Mouse (Mus musculus) limb, embryonic 15.5 days (tissue): ENCODE results near the gene Hydin. TPM values are rescaled to one million over a fixed set of nuclear protein-coding genes. Genes with fewer than 3 reads are reported as not detected.

Source experiments
- ATAC-seq: fragments of 200-750 bp; cut with Nextera tagmentation; 2 replicates; pipeline ENCODE4 v1.8.0; 2017; ENCODE audit warnings: low read depth, moderate TSS enrichment; ENCODE audit not compliant: insufficient number of reproducible peaks, low FRiP score, low TSS enrichment
- H3K27ac ChIP-seq: fragments of 300-500 bp; sonication (generic); 2 replicates; pipeline ENCODE4 v1.5.1; 2015; ENCODE audit warnings: moderate library complexity, mild to moderate bottlenecking, inconsistent platforms
- H3K27me3 ChIP-seq: fragments of 300-500 bp; sonication (generic); 2 replicates; pipeline ENCODE4 v1.6.1; 2015; ENCODE audit warnings: inconsistent platforms
- H3K36me3 ChIP-seq: fragments of 300-500 bp; sonication (generic); 2 replicates; pipeline ENCODE4 v1.6.1; 2015; ENCODE audit warnings: inconsistent platforms
- H3K4me1 ChIP-seq: fragments of 300-500 bp; sonication (generic); 2 replicates; pipeline ENCODE4 v1.6.1; 2015; ENCODE audit warnings: inconsistent platforms
- H3K4me2 ChIP-seq: fragments of 300-500 bp; sonication (generic); 2 replicates; pipeline ENCODE4 v1.6.1; 2015; ENCODE audit warnings: mild to moderate bottlenecking, inconsistent platforms
- H3K4me3 ChIP-seq: fragments of 300-500 bp; sonication (generic); 2 replicates; pipeline ENCODE4 v1.5.1; 2015; ENCODE audit warnings: mild to moderate bottlenecking, inconsistent platforms
- H3K9ac ChIP-seq: fragments of 300-500 bp; sonication (generic); 2 replicates; pipeline ENCODE4 v1.6.1; 2015; ENCODE audit warnings: inconsistent platforms
- H3K9me3 ChIP-seq: fragments of 300-500 bp; sonication (generic); 2 replicates; pipeline ENCODE4 v1.6.1; 2016; ENCODE audit warnings: inconsistent platforms
- WGBS: fragments of 180-500 bp; shearing (Covaris S2); methylation state at CpG from one replicate; pipeline ENCODE4 v1.1.7; 2015; 5-methylcytosine and 5-hydroxymethylcytosine counted together
- polyA plus RNA-seq: library from polyadenylated mRNA; unstranded; fragments of >200 nt; fragmentation: Nextera tagmentation; extraction: Ambion mirVana; gene quantifications from 2 replicates; pipeline ENCODE4 v1.2.1, GENCODE M21; 2015

Gene Hydin
- polyA plus RNA-seq, 1 experiment from 2014 or later, result 0.01 TPM

DNA sequence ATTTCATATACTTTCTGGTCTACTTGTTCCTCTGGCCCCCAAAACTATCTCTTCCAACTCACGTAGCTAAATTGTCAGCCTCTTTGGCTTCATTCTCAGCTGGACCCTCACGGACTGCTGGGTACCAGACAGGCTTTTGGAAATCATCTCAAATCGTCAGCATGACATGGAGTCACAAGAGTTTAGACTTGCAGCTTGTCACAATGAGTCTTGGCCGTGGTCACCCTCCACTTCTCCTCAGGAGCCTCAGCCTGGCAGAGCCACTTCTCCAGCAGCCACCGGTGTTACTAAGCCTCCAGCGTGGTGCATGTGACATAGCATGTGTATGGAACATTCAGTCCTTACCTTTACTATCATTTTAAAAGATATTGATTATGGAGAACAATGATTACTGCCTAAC lies 135.5 kb downstream of the Hydin start:
- no peak overlapping the region for H3K9ac ChIP-seq
- no peaks in the 10 kb centered on the region for H3K4me1 ChIP-seq
- WGBS, result 39% methylated on average over 6 of the region's 6 CpGs
- H3K4me3 ChIP-seq, result no peak overlapping the region
- H3K27ac ChIP-seq, result no peak overlapping the region
- H3K4me2 ChIP-seq, result no peak overlapping the region
- ATAC-seq, result no peak
- H3K9me3 ChIP-seq, result no peaks in the 10 kb centered on the region
- no peaks in the 10 kb centered on the region for H3K36me3 ChIP-seq
- no peaks in the 10 kb centered on the region for H3K27me3 ChIP-seq

DNA sequence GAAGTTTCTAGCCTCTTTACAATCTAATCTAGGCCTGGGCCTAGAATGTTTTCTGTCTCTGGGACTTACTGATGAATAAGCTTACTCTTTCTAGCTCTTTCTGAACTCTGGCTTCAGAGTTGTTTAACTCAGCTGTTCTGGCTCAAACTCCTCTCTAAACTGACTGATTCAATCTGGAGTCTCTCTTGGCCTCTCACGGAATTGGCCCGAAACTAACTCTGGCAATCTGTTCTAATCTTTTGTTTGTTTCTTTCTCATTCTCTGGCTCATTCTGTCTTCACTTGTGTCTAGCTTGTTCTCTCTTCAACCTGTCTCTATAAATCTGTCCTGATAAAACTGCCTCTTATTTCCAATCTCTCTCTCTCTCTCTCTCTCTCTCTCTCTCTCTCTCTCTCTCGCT lies 137.7 kb downstream of the Hydin start:
- Histone ChIP-seq H3K4me2 (no peak overlapping the region), H3K9ac (no peak overlapping the region), H3K9me3 (no peaks in the 10 kb centered on the region), H3K27ac (no peak overlapping the region), H3K36me3 (no peaks in the 10 kb centered on the region), H3K4me1 (no peaks in the 10 kb centered on the region), H3K27me3 (no peaks in the 10 kb centered on the region), H3K4me3 (no peak overlapping the region)
- 79% methylated on average over 3 of the region's 3 CpGs for WGBS
- no peak for ATAC-seq

- Histone ChIP-seq H3K27me3 (no peaks in the 10 kb centered on the region), H3K27ac (no peak overlapping the region), H3K9ac (no peak overlapping the region), H3K4me1 (no peaks in the 10 kb centered on the region), H3K4me3 (no peak overlapping the region), H3K4me2 (no peak overlapping the region), H3K9me3 (no peaks in the 10 kb centered on the region), H3K36me3 (no peaks in the 10 kb centered on the region)
- 89% methylated on average over 4 of the region's 4 CpGs for WGBS
- ATAC-seq, result no peak
Measured at GRCm38 (mm10) chr8:110415121-110415520, 148.3 kb downstream of the Hydin start.

GRCm38 (mm10) chr8:110416931-110417330 lies 150.2 kb downstream of the Hydin start:
- H3K4me2 ChIP-seq, result no peak overlapping the region
- H3K4me1 ChIP-seq, result no peaks in the 10 kb centered on the region
- H3K36me3 ChIP-seq, result no peaks in the 10 kb centered on the region
- 86% methylated on average over 3 of the region's 3 CpGs for WGBS
- H3K9ac ChIP-seq, result no peak overlapping the region
- H3K4me3 ChIP-seq, result no peak overlapping the region
- no peak for ATAC-seq
- H3K27me3 ChIP-seq, result no peaks in the 10 kb centered on the region
- no peak overlapping the region for H3K27ac ChIP-seq
- H3K9me3 ChIP-seq, result no peaks in the 10 kb centered on the region

GRCm38 (mm10) chr8:110417801-110418200 lies 151.0 kb downstream of the Hydin start:
- Histone ChIP-seq H3K4me3 (no peak overlapping the region), H3K27me3 (no peaks in the 10 kb centered on the region), H3K9me3 (no peaks in the 10 kb centered on the region), H3K4me2 (no peak overlapping the region), H3K9ac (no peak overlapping the region), H3K27ac (no peak overlapping the region), H3K4me1 (no peaks in the 10 kb centered on the region), H3K36me3 (no peaks in the 10 kb centered on the region)
- 85% methylated on average over 7 of the region's 7 CpGs for WGBS
- no peak for ATAC-seq

GRCm38 (mm10) chr8:110419711-110420110 lies 152.9 kb downstream of the Hydin start:
- Histone ChIP-seq H3K4me3 (no peak overlapping the region), H3K4me1 (no peaks in the 10 kb centered on the region), H3K9me3 (no peaks in the 10 kb centered on the region), H3K27ac (no peak overlapping the region), H3K27me3 (no peaks in the 10 kb centered on the region), H3K36me3 (no peaks in the 10 kb centered on the region), H3K9ac (no peak overlapping the region), H3K4me2 (no peak overlapping the region)
- no peak for ATAC-seq
- WGBS, result 87% methylated on average over 5 of the region's 5 CpGs

DNA sequence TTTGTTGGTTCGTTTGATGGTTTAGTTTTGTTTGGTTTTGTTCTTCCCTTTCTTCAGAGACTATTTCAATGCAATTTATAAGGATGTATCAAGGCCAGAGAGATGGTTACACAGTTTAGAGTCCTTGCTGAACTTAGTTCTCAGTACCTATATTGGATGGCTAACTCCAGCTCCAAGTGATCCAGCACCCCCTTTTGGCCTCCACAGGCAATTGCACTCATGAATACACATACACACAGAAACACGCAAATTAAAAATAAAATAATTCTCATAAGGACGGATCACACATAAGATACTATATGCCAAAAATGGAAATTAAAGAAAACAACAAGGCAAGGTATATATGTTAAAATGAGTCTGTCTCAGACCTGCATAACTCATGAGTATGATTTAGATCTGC lies 153.4 kb downstream of the Hydin start:
- H3K9me3 ChIP-seq, result no peaks in the 10 kb centered on the region
- 88% methylated on average over 3 of the region's 3 CpGs for WGBS

DNA sequence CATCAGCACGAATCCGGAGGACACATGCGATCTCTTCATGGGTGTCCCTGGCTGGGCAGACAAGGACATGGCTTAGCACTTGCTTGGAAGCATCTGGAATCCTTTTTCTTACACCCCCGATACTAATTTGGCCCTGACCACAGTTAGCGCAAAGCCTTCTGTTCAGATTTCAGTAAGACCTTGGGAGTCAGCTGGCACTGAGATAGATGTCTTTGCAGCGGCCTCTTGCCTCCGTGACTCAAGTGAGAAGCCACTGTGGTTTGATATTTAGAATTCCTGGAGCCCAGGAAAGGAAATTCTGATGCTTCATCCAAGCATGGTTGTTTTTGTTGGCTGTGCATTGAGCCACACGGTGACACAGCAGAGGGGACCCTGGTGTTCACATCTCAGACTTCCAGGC lies 157.4 kb downstream of the Hydin start:
- ATAC-seq, result no peak
- no peak overlapping the region for H3K9ac ChIP-seq
- no peak overlapping the region for H3K4me2 ChIP-seq
- WGBS, result 84% methylated on average over 8 of the region's 8 CpGs
- H3K27me3 ChIP-seq, result no peaks in the 10 kb centered on the region
- no peak overlapping the region for H3K27ac ChIP-seq
- no peaks in the 10 kb centered on the region for H3K4me1 ChIP-seq
- no peaks in the 10 kb centered on the region for H3K36me3 ChIP-seq
- no peak overlapping the region for H3K4me3 ChIP-seq
- no peaks in the 10 kb centered on the region for H3K9me3 ChIP-seq

More for the DNA sequence above, 153.4 kb downstream of the Hydin start:
- H3K4me1 ChIP-seq, result no peaks in the 10 kb centered on the region
- no peak overlapping the region for H3K27ac ChIP-seq
- H3K4me3 ChIP-seq, result no peak overlapping the region
- no peaks in the 10 kb centered on the region for H3K27me3 ChIP-seq
- no peak overlapping the region for H3K9ac ChIP-seq
- no peak for ATAC-seq
- H3K36me3 ChIP-seq, result no peaks in the 10 kb centered on the region
- H3K4me2 ChIP-seq, result no peak overlapping the region

GRCm38 (mm10) chr8:110431340-110431739 lies 164.6 kb downstream of the Hydin start:
- Histone ChIP-seq H3K9ac (no peak overlapping the region), H3K4me2 (no peak overlapping the region), H3K27ac (no peak overlapping the region), H3K4me1 (no peaks in the 10 kb centered on the region), H3K9me3 (no peaks in the 10 kb centered on the region), H3K36me3 (no peaks in the 10 kb centered on the region), H3K27me3 (no peaks in the 10 kb centered on the region), H3K4me3 (no peak overlapping the region)
- ATAC-seq, result no peak
- 89% methylated on average over 3 of the region's 3 CpGs for WGBS

DNA sequence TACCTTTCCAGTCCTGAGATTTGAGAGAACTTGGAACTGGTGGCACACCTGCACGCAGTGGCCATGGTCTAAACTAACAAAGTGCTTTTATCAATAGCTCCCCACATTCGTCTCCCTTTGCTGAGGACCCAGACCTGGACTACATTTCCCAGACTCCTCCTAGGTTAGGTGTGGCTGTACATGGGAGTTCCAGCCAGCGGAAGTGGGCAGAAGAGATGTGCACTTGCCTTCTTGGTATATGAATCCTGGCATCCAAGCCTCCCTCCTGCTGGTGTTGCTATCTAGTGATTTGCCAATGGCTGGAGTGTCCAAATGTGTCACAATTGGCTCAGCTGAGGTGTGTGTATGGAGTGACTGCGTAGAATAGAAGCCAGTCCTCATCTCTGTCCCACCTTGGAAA lies 173.8 kb downstream of the Hydin start:
- H3K27ac ChIP-seq, result no peak overlapping the region
- H3K4me2 ChIP-seq, result no peak overlapping the region
- no peaks in the 10 kb centered on the region for H3K4me1 ChIP-seq
- no peaks in the 10 kb centered on the region for H3K27me3 ChIP-seq
- H3K4me3 ChIP-seq, result no peak overlapping the region
- 80% methylated on average over 4 of the region's 4 CpGs for WGBS
- H3K9me3 ChIP-seq, result no peaks in the 10 kb centered on the region
- no peak overlapping the region for H3K9ac ChIP-seq
- ATAC-seq, result no peak
- H3K36me3 ChIP-seq, result no peaks in the 10 kb centered on the region

GRCm38 (mm10) chr8:110444276-110444675 lies 177.5 kb downstream of the Hydin start:
- Histone ChIP-seq H3K27me3 (no peaks in the 10 kb centered on the region), H3K27ac (no peak overlapping the region), H3K9me3 (no peaks in the 10 kb centered on the region), H3K9ac (no peak overlapping the region), H3K4me1 (no peaks in the 10 kb centered on the region), H3K36me3 (no peaks in the 10 kb centered on the region), H3K4me2 (no peak overlapping the region), H3K4me3 (no peak overlapping the region)
- 77% methylated on average over 2 of the region's 2 CpGs for WGBS
- ATAC-seq, result no peak

GRCm38 (mm10) chr8:110450463-110450862 lies 183.7 kb downstream of the Hydin start:
- no peak for ATAC-seq
- Histone ChIP-seq H3K9ac (no peak overlapping the region), H3K27me3 (no peaks in the 10 kb centered on the region), H3K4me1 (no peaks in the 10 kb centered on the region), H3K36me3 (no peaks in the 10 kb centered on the region), H3K27ac (no peak overlapping the region), H3K4me3 (no peak overlapping the region), H3K9me3 (no peaks in the 10 kb centered on the region), H3K4me2 (no peak overlapping the region)
- 84% methylated on average over 6 of the region's 6 CpGs for WGBS

- no peak overlapping the region for H3K4me2 ChIP-seq
- no peak overlapping the region for H3K4me3 ChIP-seq
- H3K9ac ChIP-seq, result no peak overlapping the region
- no peaks in the 10 kb centered on the region for H3K36me3 ChIP-seq
- no peak for ATAC-seq
- H3K27ac ChIP-seq, result no peak overlapping the region
- 85% methylated on average over 4 of the region's 4 CpGs for WGBS
- H3K27me3 ChIP-seq, result no peaks in the 10 kb centered on the region
- no peaks in the 10 kb centered on the region for H3K9me3 ChIP-seq
- H3K4me1 ChIP-seq, result no peaks in the 10 kb centered on the region
Measured at GRCm38 (mm10) chr8:110454466-110454865, 187.7 kb downstream of the Hydin start.
